9 mouse cellular contexts compared by ENCODE assay signal in the genomic region with DNA sequence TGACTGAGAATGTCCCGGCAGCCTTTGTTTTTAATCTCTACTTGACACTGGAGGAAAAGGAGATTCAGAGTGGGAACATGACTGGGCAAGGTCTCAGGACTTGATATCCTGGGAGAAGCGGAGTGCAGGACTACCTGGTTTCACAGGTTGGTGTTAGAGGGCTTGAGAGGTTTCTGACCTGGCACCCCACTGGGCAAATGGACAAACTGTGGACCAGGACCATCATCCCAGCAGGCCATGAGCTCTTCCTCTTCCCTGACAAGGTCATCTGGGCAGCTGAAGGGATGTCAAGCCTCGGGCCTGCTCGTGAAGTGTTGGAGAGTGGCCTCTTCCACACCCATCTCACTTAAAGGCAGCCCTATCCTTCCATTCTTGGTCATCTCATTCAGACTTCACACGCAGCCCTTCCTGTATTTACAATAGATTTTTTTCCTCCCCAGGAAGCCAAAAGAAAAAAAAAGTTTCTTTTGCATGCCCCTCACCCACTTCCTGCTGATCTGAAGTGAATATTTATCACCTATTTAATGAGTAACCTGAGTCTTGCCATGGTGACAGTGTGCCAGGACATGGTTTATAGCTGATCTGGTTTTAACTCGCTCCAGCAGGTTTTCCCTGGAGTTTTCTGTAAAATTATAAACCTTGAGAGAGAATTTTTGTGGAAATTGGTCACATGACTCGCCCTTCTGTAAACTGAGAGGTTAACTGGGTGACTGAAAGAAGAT.
A peak's percentile ranks its signal among the peaks of the same experiment; 100 is the strongest.
DNase-seq lines count a peak whose midpoint lies in the region; ATAC-seq and TF ChIP-seq lines count a peak whose summit lies in the region.
"Had no signal": no experiment of that assay in that cellular context is flagged by ENCODE, and none has a peak within 500 bp of the region (broad histone marks: within the 10 kb centered on the region; RNA-seq: fewer than 3 reads in every experiment).

No protein-coding gene starts in this region.

- 29% methylated on average over 7 of the region's 7 CpGs for WGBS in lung, embryonic 16.5 days
- 27% methylated on average over 7 of the region's 7 CpGs for WGBS in kidney, embryonic 15.5 days
- 37% methylated on average over 7 of the region's 7 CpGs for WGBS in liver, postnatal 0 days (ENCODE audit: insufficient replicate concordance)
- 66% methylated on average over 7 of the region's 7 CpGs for WGBS in midbrain, postnatal 0 days

- peak overlapping the region; percentile 76 for H3K27ac ChIP-seq in lung, embryonic 16.5 days (ENCODE audit: low read length)
- peak overlapping the region; percentile 96 for H3K27ac ChIP-seq in kidney, embryonic 15.5 days
- H3K27ac ChIP-seq in liver, postnatal 0 days (ENCODE audit: low read depth) = peak overlapping the region; percentile 11
- no peak overlapping the region for H3K27ac ChIP-seq in midbrain, postnatal 0 days (ENCODE audit: low read depth, low read length)

- TF ChIP-seq EP300 in liver, postnatal 0 days (IDR thresholded peaks at IDR 0.05; ENCODE audit: low read depth) = no peak

- H3K27me3 ChIP-seq in lung, embryonic 16.5 days (ENCODE audit: control insufficient read depth, insufficient read depth, low read depth, low read length) = no peaks in the 10 kb centered on the region
- no peaks in the 10 kb centered on the region for H3K27me3 ChIP-seq in kidney, embryonic 15.5 days
- H3K27me3 ChIP-seq in liver, postnatal 0 days (ENCODE audit: insufficient read depth, low read length) = no peaks in the 10 kb centered on the region
- H3K27me3 ChIP-seq in midbrain, postnatal 0 days (ENCODE audit: insufficient read depth, low read length) = no peaks in the 10 kb centered on the region

- ATAC-seq in lung, embryonic 16.5 days (ENCODE audit: low read depth) = peak; percentile 42; the same call in 1 of the 2 replicates
- ATAC-seq in kidney, embryonic 15.5 days (replicated peaks; ENCODE audit: low FRiP score) = peak; percentile 81
- peak; percentile 67 for ATAC-seq in liver, postnatal 0 days
- ATAC-seq in midbrain, postnatal 0 days (ENCODE audit: low FRiP score) = no peak

- H3K9me3 ChIP-seq in lung, embryonic 16.5 days (ENCODE audit: control insufficient read depth, low read length) = no peaks in the 10 kb centered on the region
- no peaks in the 10 kb centered on the region for H3K9me3 ChIP-seq in kidney, embryonic 15.5 days (replicated peaks)
- no peaks in the 10 kb centered on the region for H3K9me3 ChIP-seq in liver, postnatal 0 days (ENCODE audit: low read length)
- H3K9me3 ChIP-seq in midbrain, postnatal 0 days (ENCODE audit: low read length) = no peaks in the 10 kb centered on the region

- no peaks in the 10 kb centered on the region for H3K36me3 ChIP-seq in lung, embryonic 16.5 days (ENCODE audit: control insufficient read depth, insufficient read depth, low read length)
- H3K36me3 ChIP-seq in kidney, embryonic 15.5 days = peaks cover 7% of the 10 kb centered on the region; the same call in 1 of the 2 replicates
- no peaks in the 10 kb centered on the region for H3K36me3 ChIP-seq in liver, postnatal 0 days (replicated peaks; ENCODE audit: insufficient read depth, low read length)
- H3K36me3 ChIP-seq in midbrain, postnatal 0 days (ENCODE audit: insufficient read depth, low read length) = no peaks in the 10 kb centered on the region

- TF ChIP-seq CTCF in liver, postnatal 0 days (IDR thresholded peaks at IDR 0.05; ENCODE audit: low read depth) = no peak
- no peak for TF ChIP-seq CTCF in midbrain, postnatal 0 days (IDR thresholded peaks at IDR 0.05)

- H3K9ac ChIP-seq in lung, embryonic 16.5 days (ENCODE audit: low read length) = no peak overlapping the region
- no peak overlapping the region for H3K9ac ChIP-seq in kidney, embryonic 15.5 days
- no peak overlapping the region for H3K9ac ChIP-seq in liver, postnatal 0 days (replicated peaks)
- H3K9ac ChIP-seq in midbrain, postnatal 0 days (replicated peaks; ENCODE audit: low read length, poor library complexity, severe bottlenecking) = no peak overlapping the region

- H3K4me2 ChIP-seq in lung, embryonic 16.5 days (ENCODE audit: low read depth, low read length) = no peak overlapping the region
- peak overlapping the region; percentile 29; the same call in 1 of the 2 replicates for H3K4me2 ChIP-seq in kidney, embryonic 15.5 days
- no peak overlapping the region for H3K4me2 ChIP-seq in liver, postnatal 0 days (ENCODE audit: low read depth, low read length)
- no peak overlapping the region for H3K4me2 ChIP-seq in midbrain, postnatal 0 days (ENCODE audit: low read depth, low read length, poor library complexity, severe bottlenecking)

- H3K4me3 ChIP-seq in lung, embryonic 16.5 days (ENCODE audit: low read length) = no peak overlapping the region
- no peak overlapping the region for H3K4me3 ChIP-seq in kidney, embryonic 15.5 days (replicated peaks)
- H3K4me3 ChIP-seq in liver, postnatal 0 days (ENCODE audit: low read depth, low read length) = no peak overlapping the region
- H3K4me3 ChIP-seq in midbrain, postnatal 0 days (ENCODE audit: low read depth, low read length) = no peak overlapping the region

- DNase-seq in lung, adult 18-20 months = no peak
- peak; percentile 37 for DNase-seq in hindlimb bud, embryonic 11.5 days (ENCODE audit: extremely low spot score, low read depth, low spot score)
- no peak for DNase-seq in liver, postnatal 0 days
- DNase-seq in layer of hippocampus, adult 9-11 months = no peak
- no peak for DNase-seq in right cerebral cortex, adult 2 months (ENCODE audit: low spot score in 2 of 2)
- no peak for DNase-seq in midbrain, postnatal 0 days (ENCODE audit: low spot score)
- DNase-seq: lung, postnatal 10 days had no signal

- peaks cover 45% of the 10 kb centered on the region for H3K4me1 ChIP-seq in lung, embryonic 16.5 days (replicated peaks; ENCODE audit: control insufficient read depth, insufficient read depth, low read length)
- H3K4me1 ChIP-seq in kidney, embryonic 15.5 days = peaks cover 83% of the 10 kb centered on the region
- H3K4me1 ChIP-seq in liver, postnatal 0 days (ENCODE audit: insufficient read depth) = peaks cover 34% of the 10 kb centered on the region
- H3K4me1 ChIP-seq in midbrain, postnatal 0 days (ENCODE audit: insufficient read depth, low read length) = peaks cover 8% of the 10 kb centered on the region; the same call in 1 of the 2 replicates
